Mouse (Mus musculus) ES-E14 (cell line): ENCODE results near the gene Phactr2.
"Not testable (repeated sequence)": the region's sequence is repeated elsewhere in the genome, so short reads cannot be mapped to it uniquely, and the experiment has no call there.

Source experiments
- CHD2 ChIP-seq: IDR thresholded peaks from 2 replicates; pipeline ENCODE4 v1.6.1; 2014; ENCODE audit warnings: mild to moderate bottlenecking, low read depth, low read length, inconsistent platforms
- ZC3H11A ChIP-seq: IDR thresholded peaks from 2 replicates; pipeline ENCODE4 v1.6.1; 2012; ENCODE audit warnings: low read depth, mild to moderate bottlenecking, inconsistent platforms, low read length, borderline replicate concordance

GRCm38 (mm10) chr10:13193496-13193895 lies 280.7 kb downstream of the Phactr2 start:
- not testable (repeated sequence) for TF ChIP-seq CHD2, ZC3H11A
